Mouse (Mus musculus): ENCODE results near the gene Igfbp5.

Gene Igfbp5

DNA sequence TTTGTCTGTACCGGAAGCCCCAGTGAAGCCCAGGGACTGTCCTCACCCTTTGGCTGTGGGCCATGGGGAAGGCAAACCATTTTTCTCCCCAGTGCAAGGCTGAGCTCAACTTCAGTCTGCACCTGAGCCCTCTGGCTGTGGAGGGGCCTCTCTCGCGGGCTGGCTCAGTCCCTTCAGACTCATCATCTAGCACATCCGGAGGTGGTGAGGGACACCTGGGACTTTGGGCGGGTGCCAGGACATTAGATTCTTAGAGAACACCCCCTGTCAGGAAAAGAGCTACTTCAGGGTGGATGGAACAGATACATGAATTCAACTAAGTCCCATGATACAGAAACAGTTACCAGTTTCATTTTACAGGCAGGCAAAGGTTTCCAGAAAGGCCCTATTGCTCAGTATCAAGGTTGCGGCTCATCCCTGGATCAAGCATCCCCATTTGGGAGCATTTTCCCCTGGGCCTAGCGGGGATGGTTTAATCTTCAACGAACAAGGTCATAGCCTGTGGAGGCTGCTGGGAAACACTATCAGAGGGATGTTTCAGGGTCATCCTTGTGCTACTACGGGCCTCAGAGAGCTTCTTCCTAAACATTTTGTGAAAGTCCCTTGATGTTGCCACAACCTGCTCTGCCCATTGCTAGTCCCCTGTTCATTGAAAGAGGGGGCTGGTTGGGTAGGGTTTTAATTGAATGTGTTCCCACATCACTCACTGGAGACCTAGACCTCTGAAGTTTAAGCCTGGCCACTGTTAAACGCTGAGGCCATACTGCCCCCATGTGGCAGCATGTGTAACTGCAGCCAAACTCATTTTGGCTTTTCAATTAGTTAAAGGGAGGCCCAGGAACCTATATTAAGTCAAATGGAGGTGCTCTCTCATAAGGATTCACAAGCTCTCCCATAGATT is 20.1 kb downstream of the Igfbp5 start:
- in situ Hi-C loops (cut with MboI; ENCODE audit: unreplicated experiment in 2 of 2): loop anchor here (5.0 to 25.0 kb wide), 5 partner anchors 137 to 1608 kb away; partner anchors contain the start of gene Smarcal1 (in 1 of the 2)

DNA sequence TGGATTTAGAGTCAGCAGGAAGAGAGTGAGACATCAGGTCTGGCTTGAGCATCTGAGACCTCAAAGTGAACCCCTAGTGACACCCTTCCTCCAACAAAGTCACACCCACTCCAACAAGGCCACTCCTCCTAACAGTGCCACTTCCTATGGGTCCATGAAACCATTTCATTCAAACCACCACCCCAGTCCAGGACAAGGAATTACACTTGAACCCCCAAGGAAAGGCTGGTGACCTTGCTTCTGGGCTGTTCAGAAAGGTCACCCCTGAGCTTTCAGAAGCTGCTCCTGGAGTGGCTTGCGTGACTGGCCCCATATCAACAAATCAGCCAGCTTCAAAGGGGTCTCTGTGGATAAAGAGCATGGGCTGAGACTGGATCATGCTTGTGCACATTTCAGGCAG is 20.9 kb downstream of the Igfbp5 start:
- in situ Hi-C loops (cut with MboI; ENCODE audit: unreplicated experiment in 2 of 2): loop anchor here (5.0 to 25.0 kb wide), 4 partner anchors 266 to 1609 kb away; partner anchors contain the start of gene Smarcal1 (in 1 of the 2)

DNA sequence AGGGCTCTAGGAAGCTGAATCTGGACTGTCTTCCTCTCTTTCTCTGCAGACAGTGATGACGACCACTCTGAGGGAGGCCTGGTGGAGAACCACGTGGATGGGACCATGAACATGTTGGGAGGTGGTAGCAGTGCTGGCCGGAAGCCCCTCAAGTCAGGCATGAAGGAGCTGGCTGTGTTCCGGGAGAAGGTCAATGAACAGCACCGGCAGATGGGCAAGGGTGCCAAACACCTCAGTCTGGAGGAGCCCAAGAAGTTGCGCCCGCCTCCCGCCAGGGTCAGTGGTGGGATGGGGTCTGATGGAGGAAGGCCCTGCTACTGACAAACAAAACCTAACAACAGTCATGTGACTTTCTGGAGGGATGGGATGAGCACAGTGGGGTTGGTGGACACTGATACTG is 25.6 kb downstream of the Igfbp5 start:
- in situ Hi-C loops (cut with MboI; ENCODE audit: unreplicated experiment in 2 of 2): loop anchor here in 1 of 2 experiments (25.0 kb wide), 1 partner anchor 662 kb away; no protein-coding TSS in a partner anchor

DNA sequence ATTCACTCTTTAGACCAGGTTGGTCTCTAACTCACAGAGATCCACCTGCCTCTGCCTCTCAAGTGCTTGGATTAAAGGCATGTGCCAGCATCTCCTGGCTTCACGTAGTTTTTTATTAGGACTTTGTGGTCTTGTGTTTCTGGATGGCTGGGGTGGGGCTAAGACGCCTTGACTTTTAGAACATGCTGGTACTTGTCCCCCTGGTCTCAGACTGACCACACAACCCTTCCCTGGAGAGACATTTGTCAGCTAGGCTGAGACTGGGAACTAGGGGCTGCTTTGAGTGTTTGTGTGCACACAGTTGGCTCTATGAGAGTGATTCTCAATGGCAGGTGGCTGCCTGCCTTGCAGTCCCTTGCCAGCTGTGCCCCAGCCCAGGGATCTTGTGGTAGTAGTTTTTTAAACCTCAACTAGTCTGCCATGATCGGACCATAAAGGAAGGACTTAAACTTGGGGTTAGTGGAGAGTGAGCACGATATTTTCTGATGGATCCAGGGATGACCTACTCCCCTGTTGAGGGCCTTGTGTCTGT is 26.8 kb downstream of the Igfbp5 start:
- in situ Hi-C loops (cut with MboI; ENCODE audit: unreplicated experiment in 2 of 2): loop anchor here in 1 of 2 experiments (25.0 kb wide), 1 partner anchor 661 kb away; no protein-coding TSS in a partner anchor

DNA sequence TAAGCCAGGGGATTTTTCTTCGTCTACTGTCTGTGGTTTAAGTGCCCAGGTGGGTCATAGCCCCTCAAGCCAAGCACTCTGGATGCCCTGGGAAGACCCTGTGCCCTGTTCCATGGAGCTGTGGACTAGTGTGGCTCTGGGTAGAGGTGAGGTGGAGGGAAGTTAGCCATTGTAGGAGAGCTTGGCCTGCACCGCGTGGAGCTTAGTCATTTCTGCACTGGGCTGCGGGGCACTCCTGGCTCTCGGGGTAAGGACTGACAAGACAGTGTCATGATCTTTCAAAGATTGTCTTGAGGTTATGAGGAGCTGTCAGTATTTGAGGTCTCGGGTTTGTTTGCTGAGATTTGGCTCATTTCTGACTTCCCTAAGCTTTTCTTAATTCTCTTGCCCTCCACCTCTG is 30.0 kb downstream of the Igfbp5 start:
- in situ Hi-C loops (cut with MboI; ENCODE audit: unreplicated experiment in 2 of 2): loop anchor here in 1 of 2 experiments (25.0 kb wide), 1 partner anchor 657 kb away; no protein-coding TSS in a partner anchor

DNA sequence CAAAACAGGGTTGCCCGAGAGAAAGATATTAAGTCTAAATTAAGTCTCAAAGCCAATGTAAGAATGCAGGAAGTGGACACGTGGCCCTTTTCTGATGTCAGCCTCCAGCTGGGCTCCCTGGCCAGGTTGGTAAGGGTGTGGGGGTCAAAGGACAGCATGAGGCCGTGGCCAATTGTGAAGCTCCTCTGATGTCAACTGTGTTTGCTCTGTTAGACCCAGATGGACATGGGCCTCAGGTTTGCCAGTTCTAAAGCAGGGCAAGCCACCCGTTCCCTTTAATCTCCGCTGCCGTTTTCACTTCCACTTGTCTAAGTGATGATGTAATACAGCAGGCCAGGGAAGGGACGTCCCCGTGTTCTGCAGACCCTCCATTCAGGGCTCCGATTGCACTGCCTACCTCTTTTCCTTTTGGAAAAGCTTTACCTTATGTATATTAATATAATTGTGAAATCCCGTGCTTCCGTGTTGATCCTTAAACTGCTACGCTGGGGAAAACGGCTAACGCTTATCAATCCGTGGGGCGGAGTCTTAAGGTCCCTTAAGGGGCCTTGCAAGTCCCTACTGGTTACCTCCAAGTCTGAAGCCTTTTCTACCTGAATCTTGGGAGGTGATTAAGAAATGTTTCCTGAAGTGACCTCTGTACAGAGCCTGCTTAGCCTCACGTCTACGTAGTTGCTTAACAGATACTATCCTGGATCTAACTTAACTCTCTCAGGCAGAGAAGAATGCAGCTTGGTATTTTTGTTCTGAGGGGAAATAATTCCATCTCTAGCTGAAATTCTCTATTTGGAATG is 31.8 kb downstream of the Igfbp5 start:
- in situ Hi-C loops (cut with MboI; ENCODE audit: unreplicated experiment in 2 of 2): loop anchor here in 1 of 2 experiments (25.0 kb wide), 1 partner anchor 656 kb away; no protein-coding TSS in a partner anchor

DNA sequence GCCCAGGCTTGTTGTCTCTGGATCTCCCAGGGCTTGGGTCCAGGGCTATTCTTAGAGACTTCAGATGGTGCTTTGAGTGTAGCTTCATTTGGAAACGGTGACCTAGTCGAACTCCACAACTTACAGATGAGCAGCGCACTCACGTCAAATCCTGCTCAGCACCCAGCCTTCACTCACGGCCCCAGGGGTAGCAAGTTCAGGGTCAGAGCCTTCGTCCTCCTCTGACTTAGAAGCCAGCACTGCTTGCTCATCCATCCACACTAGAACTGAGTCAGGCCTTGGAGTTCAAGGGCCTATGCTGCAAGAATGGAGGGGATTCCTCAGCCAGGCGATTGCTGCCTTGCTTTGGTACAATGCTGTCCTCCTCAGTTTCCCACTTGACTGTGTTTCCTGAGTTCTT is 34.9 kb downstream of the Igfbp5 start:
- in situ Hi-C loops (cut with MboI; ENCODE audit: unreplicated experiment in 2 of 2): loop anchor here in 1 of 2 experiments (25.0 kb wide), 1 partner anchor 652 kb away; no protein-coding TSS in a partner anchor

DNA sequence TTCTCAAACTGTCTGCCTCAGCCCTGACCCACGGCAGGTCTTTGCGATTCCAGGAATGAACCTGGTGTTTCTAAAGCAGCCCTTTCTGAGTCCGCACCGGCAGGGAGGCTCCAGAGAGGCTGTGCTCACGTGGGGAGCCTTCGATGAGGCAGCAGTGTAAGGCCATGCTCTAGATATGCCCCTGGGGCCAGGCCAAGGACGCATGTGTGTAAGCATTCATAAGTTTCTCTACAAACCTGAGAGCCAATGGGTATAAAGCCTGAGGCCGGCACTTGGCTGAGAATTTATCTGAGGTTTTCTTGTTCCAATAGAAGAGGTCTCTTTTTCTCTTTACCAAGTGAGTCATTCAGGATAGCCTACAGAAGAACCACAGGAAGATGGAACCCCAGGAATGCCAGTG is 35.3 kb downstream of the Igfbp5 start:
- in situ Hi-C loops (cut with MboI; ENCODE audit: unreplicated experiment in 2 of 2): loop anchor here in 1 of 2 experiments (25.0 kb wide), 1 partner anchor 652 kb away; no protein-coding TSS in a partner anchor

DNA sequence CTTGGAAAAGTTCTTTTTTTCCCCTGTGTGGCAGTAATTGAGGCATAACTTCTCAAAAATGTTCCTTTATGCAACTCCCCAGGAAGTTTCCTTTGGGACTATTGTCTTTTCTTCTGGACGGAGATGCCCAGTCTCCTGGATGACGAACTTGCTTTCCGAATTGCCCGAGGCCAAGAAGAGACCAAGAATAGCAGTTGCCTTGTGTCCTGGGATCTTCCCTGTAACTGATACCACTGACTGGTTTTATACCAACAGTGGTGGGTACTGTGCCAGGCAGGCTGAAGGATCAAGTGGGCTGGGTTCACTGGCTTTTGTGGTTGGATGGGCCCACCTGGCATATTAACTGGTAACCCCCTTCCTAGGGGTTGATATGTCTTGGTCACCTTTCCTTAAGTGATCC is 41.1 kb downstream of the Igfbp5 start:
- in situ Hi-C loops (cut with MboI; ENCODE audit: unreplicated experiment in 2 of 2): loop anchor here in 1 of 2 experiments (25.0 kb wide), 1 partner anchor 646 kb away; no protein-coding TSS in a partner anchor

DNA sequence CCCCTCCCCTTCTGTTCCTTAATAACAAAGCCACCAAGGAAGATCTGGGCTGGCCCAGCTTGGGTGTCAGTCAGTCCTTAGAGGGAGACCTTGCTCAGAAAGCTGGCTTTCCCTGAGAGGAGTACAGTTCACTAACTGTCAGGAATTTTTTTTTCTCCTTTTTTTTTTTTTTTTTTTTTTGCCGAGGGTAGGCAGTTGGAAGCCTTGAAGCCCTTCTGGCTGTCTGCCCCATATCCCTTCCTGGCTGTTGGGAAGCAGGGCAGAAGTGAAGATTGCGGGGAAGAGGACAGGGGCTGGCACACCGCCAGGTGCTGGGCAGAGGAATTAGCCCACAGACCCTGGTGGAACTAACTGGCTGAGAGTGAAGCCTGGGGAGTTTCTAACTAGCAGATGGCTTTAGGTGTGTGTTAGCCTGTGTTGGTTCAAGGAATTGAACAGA is 42.0 kb downstream of the Igfbp5 start:
- in situ Hi-C loops (cut with MboI; ENCODE audit: unreplicated experiment in 2 of 2): loop anchor here in 1 of 2 experiments (25.0 kb wide), 1 partner anchor 645 kb away; no protein-coding TSS in a partner anchor

DNA sequence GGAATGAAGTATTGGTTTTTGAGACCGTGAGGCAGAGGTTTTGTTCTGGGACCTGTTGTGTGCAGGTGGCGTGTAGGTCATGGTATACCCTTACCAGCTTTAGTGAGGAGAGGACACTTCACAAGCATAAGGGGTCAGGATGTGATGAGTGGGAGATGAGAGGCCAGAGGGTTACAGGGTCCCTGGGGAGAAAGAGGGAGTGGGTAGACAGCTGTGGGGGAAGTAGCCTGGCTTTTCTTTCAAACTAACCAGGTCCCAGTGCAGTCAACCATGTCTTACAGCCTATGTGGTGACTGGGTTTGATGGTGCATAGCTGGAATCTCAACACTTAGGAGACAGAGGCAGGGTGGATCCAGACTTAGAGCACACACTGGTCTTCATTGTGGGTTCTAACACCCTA is 44.2 kb downstream of the Igfbp5 start:
- in situ Hi-C loops (cut with MboI; ENCODE audit: unreplicated experiment in 2 of 2): loop anchor here in 1 of 2 experiments (25.0 kb wide), 1 partner anchor 643 kb away; no protein-coding TSS in a partner anchor

DNA sequence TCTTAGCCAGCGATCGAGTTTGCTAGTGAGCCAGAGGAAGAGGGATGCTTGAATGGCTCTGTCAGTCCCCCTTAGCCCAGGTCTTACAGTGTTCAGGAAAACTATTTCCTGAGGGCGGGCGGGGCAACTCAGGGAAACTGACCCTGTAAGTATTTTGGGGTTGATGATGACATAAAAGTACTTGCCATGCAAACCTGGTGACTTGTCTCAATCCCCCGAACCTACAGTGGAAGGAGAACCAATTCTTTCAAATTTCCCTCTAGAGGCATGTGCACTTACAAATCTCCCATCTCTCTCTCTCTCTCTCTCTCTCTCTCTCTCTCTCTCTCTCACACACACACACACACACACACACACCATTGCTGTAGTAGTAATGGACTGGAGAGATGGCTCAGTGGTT is 45.8 kb downstream of the Igfbp5 start:
- in situ Hi-C loops (cut with MboI; ENCODE audit: unreplicated experiment in 2 of 2): loop anchor here in 1 of 2 experiments (25.0 kb wide), 1 partner anchor 642 kb away; no protein-coding TSS in a partner anchor

DNA sequence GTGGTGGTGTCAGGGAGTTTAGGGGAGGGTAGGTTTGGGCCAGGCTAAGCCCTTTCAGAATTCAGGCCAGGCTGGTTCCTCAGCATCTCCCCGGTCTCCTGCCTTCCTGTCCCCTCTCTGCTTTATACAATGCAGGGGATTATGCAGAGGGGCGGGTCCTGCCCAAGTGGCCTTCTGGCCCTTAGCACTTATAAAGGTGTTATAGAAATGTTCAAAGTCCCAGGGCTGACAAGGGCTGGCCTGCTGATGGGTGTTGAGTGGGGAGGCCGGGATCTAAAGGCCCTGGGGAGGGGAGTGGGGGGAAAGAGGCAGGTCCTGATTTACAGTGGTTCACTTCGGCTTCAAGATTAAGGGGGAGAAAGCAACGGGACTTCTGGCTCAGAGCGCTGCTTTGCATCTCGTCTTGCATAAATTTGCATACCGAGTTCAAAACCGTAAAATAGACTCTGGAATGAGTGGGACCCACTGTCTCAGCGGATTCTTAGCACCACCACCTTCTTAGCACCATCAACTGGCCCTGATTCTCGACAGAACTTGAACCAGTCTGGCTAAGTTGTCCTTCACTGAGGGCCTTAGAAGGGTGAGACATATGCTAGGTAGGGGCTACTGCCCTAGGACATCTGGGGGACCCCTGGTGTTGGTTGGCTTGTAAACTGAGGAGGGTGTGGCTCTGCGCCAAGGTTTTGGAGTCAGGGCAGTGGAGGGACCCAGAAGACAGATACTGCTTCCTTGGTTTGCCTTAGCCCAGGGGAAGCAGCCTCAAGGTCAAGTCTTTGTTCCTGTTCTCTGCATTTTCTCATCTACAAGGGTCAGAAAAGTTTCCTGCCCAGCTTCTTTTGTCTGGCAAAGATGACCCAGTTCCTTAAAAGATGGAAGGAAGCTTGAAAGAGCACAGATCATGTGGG is 47.0 kb downstream of the Igfbp5 start:
- in situ Hi-C loops (cut with MboI; ENCODE audit: unreplicated experiment in 2 of 2): loop anchor here in 1 of 2 experiments (25.0 kb wide), 1 partner anchor 640 kb away; no protein-coding TSS in a partner anchor

DNA sequence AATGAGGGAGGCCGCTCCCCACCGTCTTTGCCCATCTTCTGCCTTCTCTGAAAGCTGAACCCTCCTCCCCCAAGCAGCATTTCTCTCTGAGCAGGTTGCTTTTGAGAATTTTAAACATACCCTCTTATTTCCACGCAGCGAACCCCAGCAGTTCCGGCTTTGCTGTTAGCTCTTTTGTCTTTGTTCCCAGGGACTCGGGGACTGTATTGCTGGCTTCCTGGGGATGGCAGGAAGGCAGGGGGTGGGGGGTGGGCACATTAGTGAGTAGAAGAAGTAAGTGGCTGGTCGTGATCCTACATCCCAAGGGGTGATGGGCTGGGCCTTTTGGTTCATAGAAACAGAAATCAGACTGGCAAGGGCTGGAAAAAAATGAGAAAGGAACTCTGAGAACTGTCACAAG is 47.8 kb downstream of the Igfbp5 start:
- in situ Hi-C loops (cut with MboI; ENCODE audit: unreplicated experiment in 2 of 2): loop anchor here in 1 of 2 experiments (25.0 kb wide), 1 partner anchor 640 kb away; no protein-coding TSS in a partner anchor

DNA sequence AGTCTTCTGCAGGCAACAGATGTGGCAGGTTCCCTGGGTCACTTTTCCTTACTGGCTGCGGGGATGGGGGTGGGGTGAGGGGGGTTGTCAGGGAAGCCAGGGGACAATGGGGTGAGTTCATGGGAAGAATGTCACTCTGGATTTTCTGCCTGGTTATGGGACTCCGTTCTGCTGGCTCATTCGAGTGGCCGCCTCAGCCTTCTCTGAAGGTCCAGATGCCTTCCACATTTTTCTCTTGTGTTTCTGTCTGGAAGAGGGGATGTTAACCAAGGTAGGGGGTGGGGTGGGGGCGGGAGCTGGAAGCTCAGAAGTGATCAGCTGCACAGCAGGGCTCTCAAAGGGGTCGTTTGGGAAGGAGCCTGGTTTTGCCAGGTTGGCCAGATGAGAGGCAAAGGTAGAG is 48.2 kb downstream of the Igfbp5 start:
- in situ Hi-C loops (cut with MboI; ENCODE audit: unreplicated experiment in 2 of 2): loop anchor here in 1 of 2 experiments (25.0 kb wide), 1 partner anchor 639 kb away; no protein-coding TSS in a partner anchor

DNA sequence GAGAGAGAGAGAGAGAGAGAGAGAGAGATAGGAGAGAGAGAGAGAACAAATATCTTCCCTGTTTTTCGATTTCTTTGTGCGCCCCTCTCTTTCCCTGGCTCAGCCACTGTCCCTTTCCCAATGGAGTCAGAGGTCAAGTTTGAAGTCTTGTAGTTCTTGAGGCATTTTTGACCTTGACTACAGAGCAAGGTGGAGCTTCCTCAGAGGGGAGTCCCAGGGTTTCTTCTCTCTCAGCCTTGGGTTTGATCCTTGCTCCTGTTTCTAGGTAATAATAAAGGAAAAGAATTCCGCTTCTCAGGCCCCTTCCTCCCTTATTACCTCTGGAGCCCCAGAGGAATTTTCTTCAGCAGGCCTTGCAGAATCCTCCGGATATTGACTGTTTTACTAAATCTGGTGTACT is 48.8 kb downstream of the Igfbp5 start:
- in situ Hi-C loops (cut with MboI; ENCODE audit: unreplicated experiment in 2 of 2): loop anchor here in 1 of 2 experiments (25.0 kb wide), 1 partner anchor 639 kb away; no protein-coding TSS in a partner anchor

DNA sequence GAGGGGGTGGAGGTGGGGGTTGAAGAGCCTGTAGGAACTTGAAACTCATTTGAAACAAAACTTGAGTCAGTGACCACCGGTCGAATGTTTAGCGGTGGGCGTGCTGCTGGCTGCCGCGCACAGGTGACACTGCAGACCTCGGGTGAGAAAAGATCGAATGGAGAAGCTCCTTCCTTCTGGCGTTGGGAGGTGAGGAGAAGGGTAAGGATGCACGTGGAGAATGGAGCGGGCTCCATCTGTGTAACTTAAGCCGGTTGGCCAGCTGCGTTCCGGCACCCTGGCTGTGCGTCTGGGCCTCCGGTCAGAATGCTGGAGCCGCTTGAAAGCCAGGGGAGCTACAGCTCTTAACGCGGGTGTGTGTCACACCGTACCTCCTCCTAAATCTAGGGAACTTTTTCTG is 49.4 kb downstream of the Igfbp5 start:
- in situ Hi-C loops (cut with MboI; ENCODE audit: unreplicated experiment in 2 of 2): loop anchor here in 1 of 2 experiments (25.0 kb wide), 1 partner anchor 638 kb away; no protein-coding TSS in a partner anchor

DNA sequence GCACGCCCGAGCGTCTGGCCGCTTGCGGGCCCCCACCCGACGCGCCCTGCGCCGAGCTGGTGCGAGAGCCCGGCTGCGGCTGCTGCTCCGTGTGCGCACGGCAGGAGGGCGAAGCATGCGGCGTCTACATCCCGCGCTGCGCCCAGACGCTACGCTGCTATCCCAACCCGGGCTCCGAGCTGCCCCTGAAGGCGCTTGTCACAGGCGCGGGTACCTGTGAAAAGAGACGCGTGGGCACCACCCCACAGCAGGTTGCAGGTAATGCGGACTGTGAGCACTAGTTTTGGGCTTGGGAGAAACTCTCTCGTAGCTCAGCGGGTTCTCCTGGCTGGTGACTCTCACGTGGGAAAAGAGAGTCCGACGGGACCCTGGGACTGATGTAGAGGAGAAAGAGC is 50.0 kb downstream of the Igfbp5 start:
- in situ Hi-C loops (cut with MboI; ENCODE audit: unreplicated experiment in 2 of 2): loop anchor here in 1 of 2 experiments (25.0 kb wide), 1 partner anchor 637 kb away; no protein-coding TSS in a partner anchor

Data from v-Abl transformed pro-B cells (cell line).